Mouse (Mus musculus) cortical plate, adult 2 months (tissue): Measurements from ENCODE around the gene Sprn. TPM values are rescaled to one million over a fixed set of nuclear protein-coding genes. Genes with fewer than 3 reads are reported as not detected.
A peak's percentile ranks its signal among the peaks of the same experiment; 100 is the strongest.
"Not testable (repeated sequence)": the region's sequence is repeated elsewhere in the genome, so short reads cannot be mapped to it uniquely, and the experiment has no call there.

ENCODE experiments used
- H3K27ac ChIP-seq: fragments of 200-500 bp; 2 replicates; pipeline ENCODE4 v1.5.1; 2012; ENCODE audit warnings: low read length, control low read depth, inconsistent platforms; ENCODE audit not compliant: insufficient read depth
- H3K4me1 ChIP-seq: fragments of 200-500 bp; 2 replicates; pipeline ENCODE4 v1.6.1; 2011; ENCODE audit warnings: low read length; ENCODE audit not compliant: control insufficient read depth, insufficient read depth
- H3K4me3 ChIP-seq: fragments of 200-500 bp; 2 replicates; pipeline ENCODE4 v1.5.1; 2011; ENCODE audit warnings: mild to moderate bottlenecking, low read length, control low read depth; ENCODE audit not compliant: insufficient read depth
- CTCF ChIP-seq: fragments of 200-500 bp; IDR thresholded peaks from 2 replicates; pipeline ENCODE4 v1.5.1; 2011; ENCODE audit warnings: mild to moderate bottlenecking, control low read depth, low read length; ENCODE audit not compliant: insufficient read depth; ENCODE audit errors: extremely low read depth
- POLR2A ChIP-seq: fragments of 200-500 bp; IDR thresholded peaks from 2 replicates; pipeline ENCODE4 v1.6.1; 2011; ENCODE audit warnings: mild to moderate bottlenecking, low read length, control low read depth; ENCODE audit not compliant: insufficient read depth; ENCODE audit errors: extremely low read depth
- polyA plus RNA-seq: library from polyadenylated mRNA; depleted of rRNA; stranded (reverse); fragments of >200 nt; gene quantifications from 2 replicates; pipeline ENCODE4 v1.2.3, GENCODE M21; 2012

Sprn gene
- polyA plus RNA-seq, 1 experiment, result 128 TPM

DNA sequence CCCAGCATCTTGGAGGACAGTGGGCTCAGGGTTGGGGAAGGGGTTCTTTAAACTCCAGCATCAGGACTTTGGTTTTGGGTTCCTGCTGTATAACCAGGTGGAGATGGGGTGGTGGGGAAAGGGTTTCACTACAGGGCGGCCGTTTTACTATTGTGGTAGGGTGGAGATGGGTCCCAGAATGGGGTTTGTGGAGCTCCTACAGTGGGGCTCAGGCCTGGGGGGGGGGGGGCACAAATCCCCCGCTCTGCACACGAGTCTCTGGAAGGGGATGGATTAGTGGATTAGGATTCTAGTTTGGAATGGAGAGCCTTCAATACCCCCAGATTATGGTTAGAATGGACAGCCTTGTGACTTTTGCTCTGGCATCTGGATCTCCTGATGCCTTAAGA, 854 bp downstream of the Sprn start:
- peaks cover 3% of the 10 kb centered on the region for H3K4me1 ChIP-seq
- H3K27ac ChIP-seq, result peak overlapping the region; percentile 33
- TF ChIP-seq POLR2A (no peak), CTCF (no peak)
- H3K4me3 ChIP-seq, result peak overlapping the region; percentile 82

DNA sequence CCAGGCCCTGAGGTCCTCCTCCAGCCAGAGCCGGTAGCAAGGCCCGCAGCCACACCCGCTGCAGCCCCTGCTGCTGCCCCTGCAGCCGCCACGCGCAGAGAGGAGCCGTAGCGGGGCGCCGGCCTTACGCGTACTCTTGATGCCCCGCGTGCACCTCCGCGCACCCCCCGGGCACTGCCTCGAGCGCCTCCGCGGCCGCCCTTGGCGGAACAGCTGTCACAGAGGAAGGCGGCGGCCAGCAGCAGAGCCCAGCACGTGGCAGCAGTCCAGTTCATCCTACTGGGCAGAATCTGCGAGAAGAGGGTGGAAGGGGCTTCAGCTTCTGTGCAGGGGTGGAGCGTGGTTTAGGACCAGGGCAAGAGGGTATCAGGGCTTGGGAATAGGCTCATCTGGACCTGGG, 1.3 kb downstream of the Sprn start:
- Histone ChIP-seq H3K27ac (peak overlapping the region; percentile 14), H3K4me3 (peak overlapping the region; percentile 82), H3K4me1 (peaks cover 3% of the 10 kb centered on the region)
- TF ChIP-seq POLR2A (peak; percentile 11; the same call in 1 of the 2 replicates), CTCF (no peak)

DNA sequence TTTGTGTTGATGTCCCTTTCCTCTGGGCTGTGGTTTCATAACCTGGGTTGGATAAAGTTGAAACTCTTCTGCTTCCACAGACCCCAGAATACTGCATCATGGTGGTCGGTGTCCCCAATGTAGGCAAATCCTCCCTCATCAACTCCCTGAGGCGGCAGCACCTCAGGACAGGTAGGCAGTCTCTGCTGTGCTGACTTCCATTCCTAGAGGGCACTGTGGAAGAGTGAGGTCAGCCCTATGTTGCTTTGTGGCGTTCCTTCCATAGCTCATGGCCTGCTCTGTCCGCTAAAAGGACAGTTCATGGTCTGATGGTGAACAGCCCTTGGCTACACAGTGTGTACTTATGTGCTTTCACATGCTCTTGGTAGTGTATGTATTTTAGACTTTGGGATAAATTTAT, 10.1 kb downstream of the Sprn start:
- Histone ChIP-seq H3K27ac (no peak overlapping the region), H3K4me3 (no peak overlapping the region), H3K4me1 (no peaks in the 10 kb centered on the region)
- TF ChIP-seq CTCF, result no peak
- TF ChIP-seq POLR2A, result no peak

DNA sequence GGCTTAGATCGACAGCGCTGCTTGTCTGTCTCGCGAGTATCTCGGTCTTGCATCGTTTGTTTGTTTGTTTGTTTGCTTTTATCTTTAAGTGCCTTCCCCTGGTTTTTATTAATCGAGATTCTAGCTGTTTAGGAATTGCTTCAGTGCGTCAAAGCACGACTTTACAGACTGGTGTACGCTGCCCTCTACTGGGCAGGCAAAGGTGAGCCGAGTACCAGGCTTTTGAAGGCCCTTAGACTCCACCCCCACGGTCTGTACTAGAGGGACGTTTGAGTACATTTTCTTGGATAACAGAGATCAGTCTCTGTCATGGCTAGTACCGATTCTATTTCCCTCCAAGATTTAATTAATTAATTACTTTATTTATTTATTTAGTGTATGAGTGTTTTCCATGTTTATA, 13.3 kb downstream of the Sprn start:
- H3K27ac ChIP-seq, result no peak overlapping the region
- no peak overlapping the region for H3K4me3 ChIP-seq
- H3K4me1 ChIP-seq, result peaks cover 2% of the 10 kb centered on the region; the same call in 1 of the 2 replicates
- peak; percentile 73 for TF ChIP-seq CTCF
- no peak for TF ChIP-seq POLR2A

DNA sequence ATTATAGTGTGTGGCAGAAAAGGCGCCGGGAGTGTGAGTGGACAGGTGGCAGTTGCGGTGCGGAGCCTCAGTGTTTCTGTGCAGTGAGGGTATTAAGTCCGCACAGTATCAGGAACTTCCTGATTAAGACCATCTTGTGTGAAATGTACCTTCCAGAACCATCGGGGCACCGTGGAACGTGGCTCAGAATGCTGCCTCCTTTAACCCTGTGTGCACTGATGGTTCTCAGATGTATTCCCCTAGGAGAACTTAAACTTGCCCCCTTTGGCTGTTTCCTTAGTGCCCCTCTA, 16.7 kb downstream of the Sprn start:
- peaks cover 2% of the 10 kb centered on the region; the same call in 1 of the 2 replicates for H3K4me1 ChIP-seq
- TF ChIP-seq CTCF, result no peak
- no peak for TF ChIP-seq POLR2A
- peak overlapping the region; percentile 60 for H3K4me3 ChIP-seq
- H3K27ac ChIP-seq, result no peak overlapping the region

DNA sequence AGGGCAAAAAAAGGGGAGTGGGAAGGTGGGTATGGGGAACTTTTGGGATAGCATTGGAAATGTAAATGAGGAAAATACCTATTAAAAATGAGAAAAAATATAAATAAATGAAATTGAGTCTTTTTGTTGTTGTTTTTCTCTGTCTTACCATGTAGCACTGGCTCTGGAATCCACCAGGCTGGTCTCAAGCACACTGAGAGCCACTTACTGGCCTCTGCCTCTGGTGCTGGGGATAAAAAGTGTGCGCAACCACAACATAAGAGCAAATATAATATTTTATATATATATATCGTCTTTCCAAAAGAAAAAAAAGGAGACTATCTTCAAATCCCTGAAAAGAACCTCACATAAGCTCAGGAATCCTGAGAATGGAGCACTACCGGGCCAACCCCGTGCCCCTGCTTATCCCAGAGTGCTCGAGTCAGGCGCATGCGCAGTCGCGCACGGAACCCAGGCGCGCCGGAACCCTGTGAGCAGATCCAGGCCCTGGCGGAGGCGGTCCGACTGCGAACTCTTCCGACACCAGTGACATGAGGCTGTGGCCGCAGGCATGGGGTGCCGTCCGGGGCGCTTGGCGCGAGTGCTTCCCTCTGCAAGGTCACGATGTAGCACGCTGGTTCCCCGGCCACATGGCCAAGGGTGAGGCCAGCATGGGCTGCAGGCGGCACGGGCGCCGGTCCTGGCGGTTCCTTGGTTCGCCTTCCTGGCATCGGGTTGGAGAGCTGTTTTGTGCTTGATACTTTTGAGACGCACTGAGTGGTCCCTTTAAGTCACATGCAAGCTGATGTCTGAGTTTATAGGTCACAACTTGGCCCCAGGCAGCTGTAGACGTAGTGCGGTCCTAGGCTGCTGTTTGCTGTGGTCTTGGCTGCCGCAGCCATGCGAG, 17.3 kb downstream of the Sprn start, which contains the start of gene Mtg1:
Gene Mtg1 (plus strand): TSS at position 430 of the 886 bp plus-strand sequence.
- TF ChIP-seq POLR2A (peak; percentile 64), CTCF (no peak)
- H3K27ac ChIP-seq, result no peak within 1 kb of the TSS; the same call in 1 of the 2 replicates
- peaks cover 2% of the 10 kb centered on the region; the same call in 1 of the 2 replicates for H3K4me1 ChIP-seq
- peak within 1 kb of the TSS; percentile 60 for H3K4me3 ChIP-seq

- TF ChIP-seq CTCF, result no peak
- no peak for TF ChIP-seq POLR2A
- Histone ChIP-seq H3K4me1 (peaks cover 2% of the 10 kb centered on the region; the same call in 1 of the 2 replicates), H3K27ac (no peak overlapping the region), H3K4me3 (no peak overlapping the region)
Observed at GRCm38 (mm10) chr7:140135106-140135770, 19.4 kb downstream of the Sprn start.

GRCm38 (mm10) chr7:140134033-140134432, 20.6 kb downstream of the Sprn start:
- H3K4me3 ChIP-seq, H3K27ac ChIP-seq, H3K4me1 ChIP-seq: not testable (repeated sequence)

DNA sequence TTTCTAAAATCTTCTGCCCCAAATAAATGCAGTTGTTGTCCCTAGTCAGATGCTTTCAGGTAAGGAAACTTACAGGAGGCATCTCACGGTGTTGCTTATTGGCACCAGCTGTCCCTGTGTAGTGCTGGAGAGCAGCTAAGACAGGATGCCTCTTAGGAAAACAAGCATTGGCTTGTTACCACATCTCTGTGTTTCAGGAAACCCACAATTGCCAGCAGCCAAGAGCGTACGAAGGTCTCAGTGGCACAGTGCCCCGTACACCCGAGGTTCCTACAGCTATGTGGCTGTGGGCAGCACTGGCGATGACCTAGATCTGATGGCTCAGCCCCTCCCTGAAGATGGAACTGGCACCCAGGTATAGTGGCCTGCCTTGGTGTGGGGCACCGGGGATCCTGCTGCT, 22.5 kb downstream of the Sprn start:
- H3K27ac ChIP-seq, H3K4me3 ChIP-seq, H3K4me1 ChIP-seq: not testable (repeated sequence)

DNA sequence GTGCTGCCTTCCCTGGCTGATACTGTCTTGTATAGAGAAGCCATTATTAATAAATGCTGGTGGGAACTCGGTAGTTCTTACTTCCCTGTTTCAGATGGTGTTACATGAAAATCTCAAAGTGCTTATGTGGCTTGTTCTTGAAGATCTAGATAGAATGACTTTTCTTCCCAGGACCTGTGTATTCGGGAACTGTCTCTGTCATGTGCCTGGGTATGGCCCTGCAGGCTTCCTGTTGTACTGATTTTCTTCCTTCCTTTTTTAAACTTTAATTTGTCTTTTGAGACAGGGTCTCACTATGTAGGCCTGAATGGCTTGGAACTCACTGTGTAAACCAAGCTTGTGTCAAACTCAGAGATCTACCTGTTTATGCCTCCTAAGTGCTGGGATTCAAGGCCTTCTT, 26.8 kb downstream of the Sprn start:
- H3K27ac ChIP-seq, result no peak overlapping the region
- no peak for TF ChIP-seq POLR2A
- TF ChIP-seq CTCF, result no peak
- H3K4me1 ChIP-seq, result peaks cover 1% of the 10 kb centered on the region; the same call in 1 of the 2 replicates
- no peak overlapping the region for H3K4me3 ChIP-seq
